Mouse (Mus musculus) heart, embryonic 11.5 days (tissue): ENCODE results near the gene Il4ra. TPM values are rescaled to one million over a fixed set of nuclear protein-coding genes. Genes with fewer than 3 reads are reported as not detected.

Experiments
- ATAC-seq: fragments of 200-750 bp; cut with Nextera tagmentation; replicated peaks from 2 replicates; pipeline ENCODE4 v1.8.0; 2017; ENCODE audit warnings: moderate library complexity; ENCODE audit not compliant: insufficient number of reproducible peaks, low FRiP score, low TSS enrichment
- H3K27ac ChIP-seq: fragments of 300-500 bp; sonication (generic); 2 replicates; pipeline ENCODE4 v1.5.1; 2014; ENCODE audit warnings: mild to moderate bottlenecking, low read depth, low read length
- H3K27me3 ChIP-seq: fragments of 300-500 bp; sonication (generic); 2 replicates; pipeline ENCODE4 v1.6.1; 2014; ENCODE audit warnings: mild to moderate bottlenecking, low read length, mixed read lengths; ENCODE audit not compliant: control insufficient read depth, insufficient read depth
- H3K36me3 ChIP-seq: fragments of 300-500 bp; sonication (generic); 2 replicates; pipeline ENCODE4 v1.6.1; 2014; ENCODE audit warnings: mild to moderate bottlenecking, low read length, moderate library complexity, mixed read lengths; ENCODE audit not compliant: control insufficient read depth, insufficient read depth
- H3K4me1 ChIP-seq: fragments of 300-500 bp; sonication (generic); 2 replicates; pipeline ENCODE4 v1.6.1; 2014; ENCODE audit warnings: low read length; ENCODE audit not compliant: control insufficient read depth, insufficient read depth
- H3K4me2 ChIP-seq: fragments of 300-500 bp; sonication (generic); 2 replicates; pipeline ENCODE4 v1.6.1; 2014; ENCODE audit warnings: mild to moderate bottlenecking, moderate library complexity
- H3K4me3 ChIP-seq: fragments of 300-500 bp; sonication (generic); 2 replicates; pipeline ENCODE4 v1.5.1; 2014; ENCODE audit warnings: low read depth, low read length
- H3K9ac ChIP-seq: fragments of 300-500 bp; sonication (generic); 2 replicates; pipeline ENCODE4 v1.6.1; 2014; ENCODE audit warnings: mild to moderate bottlenecking, low read depth, low read length, moderate library complexity
- H3K9me3 ChIP-seq: fragments of 300-500 bp; sonication (generic); replicated peaks from 2 replicates; pipeline ENCODE4 v1.6.1; 2016; ENCODE audit warnings: low read length; ENCODE audit not compliant: control insufficient read depth
- whole genome bisulfite sequencing: fragments of 180-500 bp; shearing (Covaris S2); extraction: QIAGEN DNeasy Blood & Tissue Kit; methylation state at CpG from one replicate; pipeline ENCODE4 v1.1.7; 2014; ENCODE audit not compliant: insufficient replicate concordance; 5-methylcytosine and 5-hydroxymethylcytosine counted together
- polyA plus RNA-seq: library from polyadenylated mRNA; unstranded; fragments of >200 nt; fragmentation: Nextera tagmentation; extraction: Ambion mirVana; gene quantifications from 2 replicates; pipeline ENCODE4 v1.2.1, GENCODE M21; 2014

Gene Il4ra
- polyA plus RNA-seq, 1 experiment from 2014 or later: 1.6 TPM

DNA sequence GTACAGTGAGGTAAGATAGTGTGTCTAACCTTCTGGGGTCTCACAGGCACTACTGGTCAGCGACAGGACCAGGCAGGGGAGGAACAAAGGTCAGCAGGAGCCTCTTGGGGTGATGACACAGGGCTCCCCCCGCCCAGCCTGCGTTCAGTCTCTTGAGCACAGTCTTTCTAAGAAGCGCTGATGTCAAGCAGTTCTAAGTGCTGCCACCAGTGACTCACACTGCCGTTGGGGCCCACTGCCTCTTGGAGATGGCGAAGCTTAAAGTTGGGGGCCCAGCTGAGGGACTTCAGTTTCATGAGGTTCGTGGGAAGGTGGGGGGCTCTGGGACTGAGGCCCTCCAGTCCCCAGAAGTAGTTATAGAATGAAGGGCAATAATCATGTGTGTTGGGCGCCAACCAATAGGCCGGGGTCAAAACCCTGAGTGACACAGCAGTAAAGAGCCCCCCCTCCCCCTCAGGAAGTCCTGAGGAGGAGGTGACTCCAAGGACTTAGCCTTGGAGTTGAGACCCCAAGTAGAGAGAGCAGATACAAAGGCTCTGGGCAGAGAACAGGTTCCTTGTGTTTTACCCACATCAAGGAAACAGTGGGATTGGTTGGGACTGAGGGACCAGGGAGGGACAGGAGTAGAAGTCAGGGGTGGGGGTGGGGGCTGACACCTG is 2.7 kb downstream of the Il4ra start:
- Histone ChIP-seq H3K9me3 (no peaks in the 10 kb centered on the region), H3K4me1 (peaks cover 18% of the 10 kb centered on the region), H3K27ac (no peak overlapping the region), H3K36me3 (no peaks in the 10 kb centered on the region), H3K4me3 (no peak overlapping the region), H3K27me3 (peaks cover 11% of the 10 kb centered on the region), H3K9ac (no peak overlapping the region), H3K4me2 (no peak overlapping the region)
- WGBS: 78% methylated on average over 9 of the region's 9 CpGs
- ATAC-seq: no peak

DNA sequence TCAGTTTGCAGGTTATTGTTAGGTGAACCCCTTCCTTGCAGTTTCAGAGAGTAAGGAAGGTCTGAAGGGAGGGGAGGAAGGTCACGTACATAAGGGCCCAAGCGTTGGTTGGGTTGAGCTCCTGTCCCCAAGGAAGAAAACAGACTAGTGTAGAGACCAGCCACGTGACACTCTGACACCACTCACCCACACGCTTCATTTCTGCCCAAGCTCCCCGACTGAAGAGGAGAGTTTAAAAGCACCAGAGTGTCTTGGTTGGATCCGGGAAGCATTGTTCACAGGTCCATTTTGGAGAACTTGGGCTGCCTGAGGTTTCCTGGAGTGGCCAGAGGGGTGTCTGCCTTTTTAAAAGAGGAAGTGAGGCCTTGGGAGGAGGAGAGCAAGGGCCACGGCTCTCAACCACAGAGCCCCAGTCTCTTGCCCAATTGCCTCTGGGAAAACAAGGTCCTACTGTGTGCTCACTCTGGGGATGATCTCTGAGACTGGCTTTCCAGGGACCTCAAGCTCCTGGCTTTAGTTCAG is 3.5 kb downstream of the Il4ra start:
- 74% methylated on average over 7 of the region's 7 CpGs for WGBS
- ATAC-seq: no peak
- no peak overlapping the region for H3K4me2 ChIP-seq
- H3K9ac ChIP-seq: no peak overlapping the region
- H3K27ac ChIP-seq: no peak overlapping the region
- peaks cover 15% of the 10 kb centered on the region for H3K4me1 ChIP-seq
- no peak overlapping the region for H3K4me3 ChIP-seq
- H3K9me3 ChIP-seq: no peaks in the 10 kb centered on the region
- peaks cover 11% of the 10 kb centered on the region for H3K27me3 ChIP-seq
- H3K36me3 ChIP-seq: no peaks in the 10 kb centered on the region

DNA sequence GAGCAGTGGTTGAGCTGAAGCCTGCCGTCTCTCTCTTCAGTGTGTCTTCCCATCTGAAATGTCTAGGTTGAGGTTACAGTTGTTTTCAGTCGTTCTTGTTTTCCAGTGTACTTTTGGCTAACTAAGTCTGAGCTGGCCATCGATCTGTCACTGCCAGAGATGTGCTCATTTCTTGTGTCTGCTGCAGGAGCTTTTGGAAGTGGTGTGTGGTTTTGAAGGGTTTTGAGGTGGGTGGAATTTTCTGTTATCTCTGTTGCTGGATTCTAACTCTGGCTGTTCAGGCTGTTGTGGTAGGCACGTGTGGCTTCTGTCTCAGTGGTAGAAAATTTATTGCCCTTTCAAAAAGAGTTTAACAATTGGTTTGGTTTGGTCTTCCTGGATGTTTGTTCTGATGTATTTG is 4.2 kb downstream of the Il4ra start:
- Histone ChIP-seq H3K4me3 (no peak overlapping the region), H3K9ac (no peak overlapping the region), H3K27me3 (peaks cover 11% of the 10 kb centered on the region), H3K36me3 (no peaks in the 10 kb centered on the region), H3K4me2 (no peak overlapping the region), H3K4me1 (peaks cover 10% of the 10 kb centered on the region), H3K27ac (no peak overlapping the region), H3K9me3 (no peaks in the 10 kb centered on the region)
- 47% methylated on average over 4 of the region's 4 CpGs for WGBS
- no peak for ATAC-seq

DNA sequence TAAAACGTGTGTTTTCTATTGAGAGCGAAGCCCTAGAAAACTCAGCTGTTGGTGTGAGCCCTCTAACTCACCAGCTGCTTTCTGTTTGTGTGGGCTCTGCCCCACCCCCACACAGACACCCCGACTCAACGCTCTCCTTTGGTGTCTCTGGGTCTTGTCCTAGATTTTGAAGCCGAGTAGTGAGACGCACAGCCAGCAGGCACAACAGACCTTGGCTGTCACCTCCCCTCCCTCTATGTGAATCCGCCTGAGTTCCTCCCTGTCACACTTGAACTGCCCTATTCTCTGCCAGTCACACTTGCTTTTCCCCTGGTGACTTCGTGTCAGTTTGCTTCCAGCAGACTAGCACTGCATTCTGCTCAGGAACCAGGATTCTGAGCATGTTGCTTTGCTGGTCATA is 4.9 kb downstream of the Il4ra start:
- ATAC-seq: no peak
- Histone ChIP-seq H3K4me3 (no peak overlapping the region), H3K4me1 (peaks cover 6% of the 10 kb centered on the region), H3K4me2 (no peak overlapping the region), H3K27me3 (peaks cover 11% of the 10 kb centered on the region), H3K36me3 (no peaks in the 10 kb centered on the region), H3K9ac (no peak overlapping the region), H3K27ac (no peak overlapping the region), H3K9me3 (no peaks in the 10 kb centered on the region)
- 57% methylated on average over 8 of the region's 8 CpGs for WGBS

DNA sequence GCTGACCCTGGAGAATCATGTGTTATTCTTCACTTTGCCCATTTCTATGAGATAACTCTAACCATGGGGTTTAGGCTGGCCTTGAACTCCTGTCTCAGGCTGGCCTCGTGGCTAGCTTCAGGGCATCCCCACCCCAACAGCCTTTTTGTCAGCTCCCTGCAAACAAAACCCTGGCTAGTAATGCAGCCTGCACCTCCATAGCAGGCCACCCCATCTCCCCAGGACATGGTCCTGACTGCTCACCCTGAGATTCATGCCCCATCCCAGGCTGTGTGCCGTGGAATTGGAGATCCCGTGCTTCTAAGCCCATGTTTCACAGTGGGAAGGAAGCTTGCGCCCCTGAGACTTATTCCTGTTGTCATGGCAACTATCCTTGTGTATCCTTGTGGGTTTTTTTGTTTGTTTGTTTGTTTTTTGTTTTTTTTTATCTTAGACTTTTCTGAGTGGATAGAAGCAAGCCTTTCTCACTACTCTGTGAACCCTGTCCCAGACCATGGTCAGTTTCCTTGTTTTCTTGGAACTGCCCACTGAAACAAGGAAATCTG is 6.6 kb downstream of the Il4ra start:
- no peaks in the 10 kb centered on the region for H3K36me3 ChIP-seq
- peaks cover 5% of the 10 kb centered on the region for H3K27me3 ChIP-seq
- no peaks in the 10 kb centered on the region for H3K9me3 ChIP-seq
- 67% methylated on average over 4 of the region's 4 CpGs for WGBS
- H3K9ac ChIP-seq: no peak overlapping the region
- H3K27ac ChIP-seq: no peak overlapping the region
- no peak overlapping the region for H3K4me3 ChIP-seq
- peaks cover 6% of the 10 kb centered on the region for H3K4me1 ChIP-seq
- ATAC-seq: no peak
- H3K4me2 ChIP-seq: no peak overlapping the region

DNA sequence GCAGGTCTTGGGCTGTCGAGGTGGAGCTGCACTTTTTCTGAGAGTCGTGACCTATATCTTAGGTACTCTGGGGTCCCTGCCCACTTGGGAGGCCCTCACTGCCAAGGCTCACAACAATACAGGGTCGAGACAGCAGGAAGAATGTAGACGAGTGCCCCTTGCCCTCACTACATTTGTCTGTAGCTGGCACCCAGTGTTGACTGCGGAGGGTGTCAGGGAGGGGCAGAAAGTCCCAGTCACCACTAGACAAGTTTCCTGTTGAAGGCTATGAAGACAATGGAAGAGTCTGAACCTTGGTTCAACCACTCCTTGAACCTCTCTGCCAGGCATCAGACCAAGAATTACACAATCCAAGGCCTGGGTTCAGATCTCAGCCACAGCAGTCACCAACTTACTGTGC is 7.1 kb downstream of the Il4ra start:
- Histone ChIP-seq H3K27me3 (peaks cover 2% of the 10 kb centered on the region; the same call in 1 of the 2 replicates), H3K36me3 (no peaks in the 10 kb centered on the region), H3K9ac (no peak overlapping the region), H3K4me2 (no peak overlapping the region), H3K27ac (no peak overlapping the region), H3K9me3 (no peaks in the 10 kb centered on the region), H3K4me1 (peaks cover 6% of the 10 kb centered on the region), H3K4me3 (no peak overlapping the region)
- ATAC-seq: no peak
- WGBS: 54% methylated on average over 5 of the region's 5 CpGs

DNA sequence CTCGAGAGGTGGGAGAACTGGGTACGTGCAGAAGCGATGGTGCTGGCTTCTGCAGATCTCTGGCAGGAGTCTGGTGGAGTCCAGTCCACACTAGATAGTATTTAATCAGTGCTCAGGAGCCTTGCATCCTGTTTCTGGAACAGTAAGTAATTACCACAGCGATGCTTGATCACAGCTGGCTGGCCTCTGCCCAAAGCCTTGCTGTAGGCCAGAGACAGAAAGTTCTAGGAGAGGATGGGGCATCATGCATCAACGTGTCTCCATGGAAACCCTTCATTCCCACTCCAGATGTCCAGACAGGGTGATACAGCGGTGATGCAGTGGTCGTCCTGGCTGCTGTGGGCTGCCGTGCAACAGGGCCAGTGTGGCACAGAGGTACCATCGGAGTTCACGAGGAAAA is 7.6 kb downstream of the Il4ra start:
- 79% methylated on average over 10 of the region's 10 CpGs for WGBS
- ATAC-seq: no peak
- H3K9ac ChIP-seq: no peak overlapping the region
- no peak overlapping the region for H3K4me2 ChIP-seq
- peaks cover 6% of the 10 kb centered on the region for H3K4me1 ChIP-seq
- no peaks in the 10 kb centered on the region for H3K9me3 ChIP-seq
- H3K4me3 ChIP-seq: no peak overlapping the region
- H3K27me3 ChIP-seq: peaks cover 2% of the 10 kb centered on the region; the same call in 1 of the 2 replicates
- no peak overlapping the region for H3K27ac ChIP-seq
- no peaks in the 10 kb centered on the region for H3K36me3 ChIP-seq

DNA sequence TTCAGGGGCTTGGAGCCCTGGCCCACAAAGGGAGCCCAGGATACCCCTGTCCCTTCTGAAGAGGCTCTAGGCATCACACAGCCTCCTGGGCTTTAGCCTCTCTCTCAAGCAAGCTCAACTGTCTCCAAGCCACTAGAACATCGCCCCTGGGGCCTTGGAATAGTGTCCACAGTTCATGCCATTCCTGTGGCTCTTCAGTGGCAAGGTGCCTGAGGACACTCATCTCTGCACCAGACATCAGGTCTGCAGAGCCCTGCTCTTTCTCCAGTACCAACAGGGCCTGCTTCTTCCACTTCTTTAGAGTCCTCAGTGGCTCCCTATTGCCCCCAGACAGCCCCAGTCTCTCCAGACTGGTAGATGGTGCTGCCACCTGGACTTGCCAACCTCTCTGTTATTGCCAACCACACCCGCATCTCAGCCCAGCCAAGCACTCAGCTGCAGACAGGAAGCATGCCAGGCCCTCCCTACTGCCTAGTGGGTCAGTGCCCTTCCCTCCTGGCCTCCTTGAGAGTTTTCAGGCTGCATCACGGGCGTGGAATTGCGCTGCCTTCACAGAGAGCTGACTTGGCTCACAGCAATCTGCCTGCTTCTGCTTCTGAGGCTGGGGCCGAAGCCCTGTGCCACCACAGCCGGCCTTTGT is 8.3 kb downstream of the Il4ra start:
- no peak for ATAC-seq
- H3K27ac ChIP-seq: no peak overlapping the region
- peaks cover 2% of the 10 kb centered on the region; the same call in 1 of the 2 replicates for H3K27me3 ChIP-seq
- WGBS: 84% methylated on average over 7 of the region's 7 CpGs
- peaks cover 6% of the 10 kb centered on the region for H3K4me1 ChIP-seq
- H3K9ac ChIP-seq: peak overlapping the region; percentile 23; the same call in 1 of the 2 replicates
- no peak overlapping the region for H3K4me3 ChIP-seq
- H3K9me3 ChIP-seq: no peaks in the 10 kb centered on the region
- H3K36me3 ChIP-seq: no peaks in the 10 kb centered on the region
- H3K4me2 ChIP-seq: no peak overlapping the region
